Mouse (Mus musculus) lung, embryonic 15.5 days (tissue): ENCODE results near the gene Apom. TPM values are rescaled to one million over a fixed set of nuclear protein-coding genes. Genes with fewer than 3 reads are reported as not detected.
"Not testable (repeated sequence)": the region's sequence is repeated elsewhere in the genome, so short reads cannot be mapped to it uniquely, and the experiment has no call there.

Experiments used
- ATAC-seq: fragments of 200-750 bp; cut with Nextera tagmentation; 2 replicates; pipeline ENCODE4 v1.8.0; 2017; ENCODE audit warnings: moderate number of reproducible peaks, borderline replicate concordance; ENCODE audit not compliant: low FRiP score, low TSS enrichment; ENCODE audit errors: extremely low read depth
- H3K27ac ChIP-seq: fragments of 300-500 bp; sonication (generic); 2 replicates; pipeline ENCODE4 v1.5.1; 2015; ENCODE audit warnings: moderate library complexity, mild to moderate bottlenecking, inconsistent platforms
- H3K27me3 ChIP-seq: fragments of 300-500 bp; sonication (generic); 2 replicates; pipeline ENCODE4 v1.6.1; 2015; ENCODE audit warnings: inconsistent platforms
- H3K36me3 ChIP-seq: fragments of 300-500 bp; sonication (generic); 2 replicates; pipeline ENCODE4 v1.6.1; 2015; ENCODE audit warnings: inconsistent platforms
- H3K4me1 ChIP-seq: fragments of 300-500 bp; sonication (generic); 2 replicates; pipeline ENCODE4 v1.6.1; 2015; ENCODE audit warnings: inconsistent platforms
- H3K4me2 ChIP-seq: fragments of 300-500 bp; sonication (generic); 2 replicates; pipeline ENCODE4 v1.6.1; 2015; ENCODE audit warnings: inconsistent platforms, mild to moderate bottlenecking, moderate library complexity
- H3K4me3 ChIP-seq: fragments of 300-500 bp; sonication (generic); 2 replicates; pipeline ENCODE4 v1.5.1; 2015; ENCODE audit warnings: mild to moderate bottlenecking, inconsistent platforms
- H3K9ac ChIP-seq: fragments of 300-500 bp; sonication (generic); 2 replicates; pipeline ENCODE4 v1.6.1; 2015; ENCODE audit warnings: inconsistent platforms
- H3K9me3 ChIP-seq: fragments of 300-500 bp; sonication (generic); 2 replicates; pipeline ENCODE4 v1.6.1; 2016; ENCODE audit warnings: inconsistent platforms
- WGBS: fragments of 180-500 bp; shearing (Covaris S2); methylation state at CpG from one replicate; pipeline ENCODE4 v1.1.7; 2015; 5-methylcytosine and 5-hydroxymethylcytosine counted together
- polyA plus RNA-seq: library from polyadenylated mRNA; unstranded; fragments of >200 nt; fragmentation: Nextera tagmentation; extraction: Ambion mirVana; gene quantifications from 2 replicates; pipeline ENCODE4 v1.2.1, GENCODE M21; 2015

The Apom gene
- polyA plus RNA-seq, 1 experiment from 2014 or later = 1.0 TPM

DNA sequence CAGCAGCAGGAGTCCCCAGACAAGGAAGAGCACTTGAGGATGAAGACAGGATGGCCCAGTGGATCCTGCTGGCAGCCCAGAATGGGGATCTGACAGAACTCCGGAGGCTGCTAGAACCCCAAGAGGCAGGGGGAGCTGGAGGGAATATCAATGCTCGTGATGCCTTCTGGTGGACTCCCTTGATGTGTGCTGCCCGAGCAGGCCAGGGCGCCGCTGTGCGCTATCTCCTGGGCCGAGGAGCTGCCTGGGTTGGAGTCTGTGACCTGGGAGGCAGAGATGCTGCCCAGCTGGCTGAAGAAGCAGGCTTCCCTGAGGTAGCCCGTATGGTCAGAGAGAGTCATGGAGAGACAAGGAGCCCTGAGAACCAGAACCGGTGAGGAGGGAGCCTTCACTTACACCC, 8.6 kb downstream of the Apom start:
- WGBS = 87% methylated on average over 9 of the region's 9 CpGs
- H3K27me3 ChIP-seq, H3K4me2 ChIP-seq, H3K27ac ChIP-seq, ATAC-seq, H3K9ac ChIP-seq, H3K4me3 ChIP-seq, H3K9me3 ChIP-seq: not testable (repeated sequence)
- H3K4me1 ChIP-seq = peaks cover 48% of the 10 kb centered on the region
- H3K36me3 ChIP-seq = peaks cover 26% of the 10 kb centered on the region

DNA sequence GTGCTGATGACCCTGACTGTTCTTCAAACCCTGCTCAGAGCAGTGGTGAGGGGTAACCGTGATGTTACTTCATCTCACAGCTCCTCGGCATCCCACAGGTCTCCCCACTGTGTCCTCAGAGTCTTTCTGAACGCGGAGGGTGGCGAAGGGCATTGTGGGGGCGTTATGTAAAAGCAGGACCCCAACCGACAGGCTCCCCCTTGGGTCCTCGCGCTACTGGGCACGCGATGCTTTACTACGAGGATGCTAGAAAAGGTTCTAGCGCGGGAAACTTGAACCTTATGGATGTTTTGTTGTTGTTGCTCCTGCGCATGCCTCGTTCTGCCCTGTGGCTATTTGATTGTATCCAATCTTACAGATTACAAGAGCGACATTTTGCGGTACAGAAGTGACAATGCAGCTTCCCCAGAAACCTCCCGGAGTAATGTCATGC, 10.0 kb downstream of the Apom start, which contains the start of gene Csnk2b:
Gene Csnk2b (minus strand): TSS at position 183 of the 433 bp plus-strand sequence.
- H3K4me3 ChIP-seq = peak within 1 kb of the TSS; percentile 81
- peaks cover 37% of the 10 kb centered on the region for H3K4me1 ChIP-seq
- no peaks in the 10 kb centered on the region for H3K9me3 ChIP-seq
- WGBS = under 1% methylated on average over 19 of the region's 19 CpGs
- no peak; the same call in 1 of the 2 replicates for ATAC-seq
- H3K36me3 ChIP-seq = peaks cover 37% of the 10 kb centered on the region
- H3K4me2 ChIP-seq = peak within 1 kb of the TSS; percentile 95
- peak within 1 kb of the TSS; percentile 91 for H3K9ac ChIP-seq
- H3K27ac ChIP-seq = peak within 1 kb of the TSS; percentile 86
- H3K27me3 ChIP-seq = no peaks in the 10 kb centered on the region

DNA sequence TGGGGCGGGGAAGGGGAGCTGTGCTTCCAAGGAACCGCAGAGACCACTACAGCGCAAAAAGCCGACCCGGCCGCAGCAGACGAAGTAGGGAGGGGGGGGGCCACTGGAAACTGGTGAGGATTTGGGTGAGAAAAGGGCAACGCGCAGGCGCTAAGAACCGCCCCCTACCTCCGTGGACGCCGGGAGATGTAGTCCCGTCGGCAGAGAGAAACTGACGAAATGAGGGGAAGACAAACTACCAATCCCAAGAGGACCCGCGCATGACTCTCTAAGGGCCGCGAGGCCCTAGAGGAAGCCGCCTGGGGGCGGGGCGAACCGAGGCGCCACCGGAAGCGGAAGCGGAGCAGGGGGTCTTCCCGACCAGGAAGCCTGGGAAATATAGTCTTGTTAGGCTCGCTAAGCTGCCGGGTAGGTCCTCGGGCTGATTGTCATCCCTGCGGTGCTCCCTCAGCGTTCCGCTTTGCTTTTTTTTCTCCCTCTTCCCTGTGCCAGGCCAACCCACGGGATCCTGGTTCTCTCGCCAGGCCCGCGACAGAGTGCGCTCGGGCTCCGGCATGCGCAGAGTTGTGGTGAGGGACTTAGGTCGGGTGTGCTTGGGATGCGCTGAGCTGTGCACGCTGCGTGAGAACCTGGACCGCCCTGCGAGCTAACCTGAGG, 10.6 kb downstream of the Apom start, which contains the start of gene Gpank1:
Gene Gpank1 (plus strand): TSS at position 313 of the 657 bp plus-strand sequence.
- peak within 1 kb of the TSS; percentile 81 for H3K4me3 ChIP-seq
- H3K4me2 ChIP-seq = peak within 1 kb of the TSS; percentile 95
- peak within 1 kb of the TSS; percentile 91 for H3K9ac ChIP-seq
- peaks cover 33% of the 10 kb centered on the region for H3K4me1 ChIP-seq
- ATAC-seq = peak; percentile 97
- no peaks in the 10 kb centered on the region for H3K27me3 ChIP-seq
- H3K27ac ChIP-seq = peak within 1 kb of the TSS; percentile 86
- no peaks in the 10 kb centered on the region for H3K9me3 ChIP-seq
- under 1% methylated on average over 48 of the region's 50 CpGs for WGBS
- peaks cover 41% of the 10 kb centered on the region for H3K36me3 ChIP-seq

DNA sequence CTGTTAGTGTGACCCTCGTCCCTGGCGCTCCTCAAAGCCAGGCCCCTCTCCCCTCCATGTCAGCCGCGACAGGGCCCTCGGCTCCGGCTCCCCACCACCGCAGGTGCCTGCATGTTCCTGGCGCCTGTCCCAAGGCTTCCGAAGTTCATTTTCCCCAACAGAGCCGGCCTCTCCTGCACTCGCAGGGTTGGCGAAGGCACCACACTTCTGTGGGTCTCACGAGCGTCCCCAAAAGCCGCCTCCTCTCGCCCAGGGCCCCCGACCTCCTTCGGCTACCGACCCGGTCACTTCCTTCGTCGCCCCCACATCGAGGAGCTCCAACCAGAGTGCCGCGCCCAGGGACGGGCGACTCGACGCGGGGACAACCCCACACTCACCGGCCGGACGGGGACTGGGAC, 11.1 kb downstream of the Apom start:
- H3K4me1 ChIP-seq = peaks cover 30% of the 10 kb centered on the region
- H3K9ac ChIP-seq = peak overlapping the region; percentile 91
- peak overlapping the region; percentile 60 for H3K27ac ChIP-seq
- H3K36me3 ChIP-seq = peaks cover 46% of the 10 kb centered on the region
- H3K4me3 ChIP-seq = peak overlapping the region; percentile 81
- no peaks in the 10 kb centered on the region for H3K9me3 ChIP-seq
- under 1% methylated on average over 33 of the region's 33 CpGs for WGBS
- peak overlapping the region; percentile 95 for H3K4me2 ChIP-seq
- no peaks in the 10 kb centered on the region for H3K27me3 ChIP-seq
- ATAC-seq = no peak

DNA sequence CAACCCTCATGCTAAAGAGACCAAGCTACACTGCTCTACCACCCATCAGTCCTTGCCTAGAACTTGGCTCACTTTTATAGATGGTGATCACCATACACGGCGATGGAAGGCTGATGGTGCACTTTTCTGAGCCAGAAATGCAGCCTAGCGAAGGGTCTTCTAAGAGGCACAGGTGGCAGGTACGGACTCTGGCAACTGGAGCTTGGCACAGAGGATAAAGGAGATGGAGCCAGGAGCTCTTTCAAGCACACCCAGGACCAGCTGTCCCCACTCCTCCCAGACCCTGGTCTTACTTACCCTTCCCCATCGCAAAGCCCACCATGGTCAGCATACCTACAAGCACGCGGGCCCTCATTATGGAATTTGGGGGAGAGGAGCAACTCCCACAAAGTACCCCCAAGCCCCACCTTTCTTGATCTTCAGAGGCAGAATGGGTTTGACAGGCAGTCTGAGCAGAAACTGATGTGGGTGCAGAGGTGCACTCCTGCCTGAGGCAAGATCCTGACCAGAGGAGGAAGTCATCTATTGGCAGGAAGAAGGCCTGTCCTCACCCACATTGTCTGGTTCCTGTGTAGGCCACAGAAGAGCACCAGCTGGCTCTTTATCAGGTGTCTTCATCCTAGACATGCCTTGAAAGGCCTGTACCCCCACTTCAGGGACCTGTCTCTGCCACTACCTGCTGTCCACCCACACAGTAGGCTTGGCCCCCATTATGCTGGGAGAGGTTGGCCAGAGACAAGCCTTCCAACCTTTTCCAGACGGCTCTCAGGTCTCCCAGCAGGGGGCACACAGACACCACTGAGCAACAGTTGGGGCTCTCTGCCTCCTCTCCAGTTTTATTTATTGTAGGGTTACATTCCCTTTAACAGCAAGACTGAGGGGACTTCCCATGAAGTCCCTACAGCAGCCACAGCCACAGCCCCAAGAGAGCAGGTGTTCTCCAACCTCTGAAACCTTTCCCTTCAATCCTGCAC, 16.5 kb downstream of the Apom start, which contains the start of gene Ly6g5b:
Gene Ly6g5b (minus strand): TSS at position 383 of the 974 bp plus-strand sequence.
- Histone ChIP-seq H3K36me3 (peaks cover 54% of the 10 kb centered on the region), H3K4me1 (peaks cover 8% of the 10 kb centered on the region), H3K4me3 (no peak within 1 kb of the TSS), H3K27ac (no peak within 1 kb of the TSS), H3K9me3 (no peaks in the 10 kb centered on the region), H3K27me3 (no peaks in the 10 kb centered on the region), H3K9ac (no peak within 1 kb of the TSS), H3K4me2 (no peak within 1 kb of the TSS)
- 84% methylated on average over 8 of the region's 8 CpGs for WGBS
- ATAC-seq = no peak

DNA sequence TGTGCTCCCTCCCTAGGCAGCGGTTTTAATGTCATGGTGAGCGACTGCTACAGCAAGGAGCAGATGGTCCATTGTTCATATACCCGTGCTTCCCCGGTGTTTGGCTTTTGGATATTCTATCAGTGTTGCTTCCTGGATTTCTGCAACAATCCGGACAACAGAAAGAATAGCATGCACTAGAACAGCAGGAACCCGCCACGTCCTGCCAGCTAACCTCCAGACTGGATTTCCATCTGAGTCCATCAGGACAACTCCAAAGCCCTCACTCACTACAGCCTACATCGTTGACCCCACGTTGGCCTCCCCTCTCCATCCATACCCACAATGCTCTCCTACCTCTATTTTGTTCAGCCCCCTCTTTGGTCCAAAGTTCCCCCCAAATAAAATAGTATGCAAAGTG, 20.1 kb downstream of the Apom start:
- WGBS = 62% methylated on average over 9 of the region's 9 CpGs
- H3K36me3 ChIP-seq = peaks cover 27% of the 10 kb centered on the region
- ATAC-seq = no peak
- no peak overlapping the region for H3K4me2 ChIP-seq
- H3K9me3 ChIP-seq = no peaks in the 10 kb centered on the region
- no peaks in the 10 kb centered on the region for H3K27me3 ChIP-seq
- H3K4me3 ChIP-seq = no peak overlapping the region
- H3K9ac ChIP-seq = no peak overlapping the region
- H3K27ac ChIP-seq = no peak overlapping the region
- H3K4me1 ChIP-seq = no peaks in the 10 kb centered on the region

DNA sequence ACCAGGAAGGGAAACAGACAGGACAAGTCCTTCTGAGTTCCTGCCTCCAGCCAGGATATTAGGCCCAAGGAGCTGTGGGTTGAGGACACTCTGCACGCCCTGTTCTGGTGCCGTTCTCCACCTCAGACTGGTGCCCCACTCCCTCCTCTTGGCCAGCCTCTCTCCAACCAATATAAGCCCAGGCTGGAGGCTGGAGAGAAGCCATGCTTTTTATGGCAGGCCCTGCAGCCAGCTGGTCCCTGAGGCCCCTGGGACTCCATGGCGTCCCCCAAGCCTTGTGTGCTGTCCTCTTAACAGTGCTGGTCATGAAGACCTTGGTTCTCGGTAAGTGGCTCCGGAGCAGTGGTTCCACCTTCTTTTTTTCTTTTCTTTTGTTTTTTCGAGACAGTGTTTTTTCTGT, 23.8 kb downstream of the Apom start, which contains the start of gene Ly6g5c:
Gene Ly6g5c (plus strand): TSS at position 183 of the 400 bp plus-strand sequence.
- no peaks in the 10 kb centered on the region for H3K27me3 ChIP-seq
- H3K4me1 ChIP-seq = no peaks in the 10 kb centered on the region
- no peak within 1 kb of the TSS for H3K4me2 ChIP-seq
- H3K27ac ChIP-seq = no peak within 1 kb of the TSS
- H3K4me3 ChIP-seq = no peak within 1 kb of the TSS
- H3K9me3 ChIP-seq = no peaks in the 10 kb centered on the region
- 88% methylated on average over 6 of the region's 6 CpGs for WGBS
- H3K36me3 ChIP-seq = peaks cover 7% of the 10 kb centered on the region
- no peak within 1 kb of the TSS for H3K9ac ChIP-seq
- no peak for ATAC-seq

DNA sequence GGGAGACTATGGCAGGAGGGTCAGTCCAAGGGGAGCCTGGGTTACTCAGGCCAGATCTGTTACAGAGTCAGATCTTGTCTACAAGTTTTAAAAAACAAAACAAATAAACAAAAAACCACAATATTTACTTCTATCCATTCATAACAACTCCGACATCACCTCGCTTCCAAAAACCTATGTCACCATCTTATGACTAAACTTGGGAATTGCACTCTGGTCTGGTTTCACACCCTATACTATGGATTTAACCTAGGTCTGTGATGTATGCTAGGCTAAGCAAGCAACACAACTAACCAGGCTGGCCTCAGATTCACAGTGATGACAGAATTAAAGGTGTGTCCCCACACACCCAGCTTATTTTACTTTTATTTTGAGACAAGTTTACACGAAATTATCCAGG, 25.3 kb downstream of the Apom start:
- no peak overlapping the region for H3K4me3 ChIP-seq
- H3K4me1 ChIP-seq = no peaks in the 10 kb centered on the region
- no peak overlapping the region for H3K4me2 ChIP-seq
- no peaks in the 10 kb centered on the region for H3K27me3 ChIP-seq
- ATAC-seq = no peak
- WGBS = 51% methylated on average over 3 of the region's 3 CpGs
- no peak overlapping the region for H3K9ac ChIP-seq
- peaks cover 22% of the 10 kb centered on the region for H3K36me3 ChIP-seq
- no peaks in the 10 kb centered on the region for H3K9me3 ChIP-seq
- H3K27ac ChIP-seq = no peak overlapping the region

DNA sequence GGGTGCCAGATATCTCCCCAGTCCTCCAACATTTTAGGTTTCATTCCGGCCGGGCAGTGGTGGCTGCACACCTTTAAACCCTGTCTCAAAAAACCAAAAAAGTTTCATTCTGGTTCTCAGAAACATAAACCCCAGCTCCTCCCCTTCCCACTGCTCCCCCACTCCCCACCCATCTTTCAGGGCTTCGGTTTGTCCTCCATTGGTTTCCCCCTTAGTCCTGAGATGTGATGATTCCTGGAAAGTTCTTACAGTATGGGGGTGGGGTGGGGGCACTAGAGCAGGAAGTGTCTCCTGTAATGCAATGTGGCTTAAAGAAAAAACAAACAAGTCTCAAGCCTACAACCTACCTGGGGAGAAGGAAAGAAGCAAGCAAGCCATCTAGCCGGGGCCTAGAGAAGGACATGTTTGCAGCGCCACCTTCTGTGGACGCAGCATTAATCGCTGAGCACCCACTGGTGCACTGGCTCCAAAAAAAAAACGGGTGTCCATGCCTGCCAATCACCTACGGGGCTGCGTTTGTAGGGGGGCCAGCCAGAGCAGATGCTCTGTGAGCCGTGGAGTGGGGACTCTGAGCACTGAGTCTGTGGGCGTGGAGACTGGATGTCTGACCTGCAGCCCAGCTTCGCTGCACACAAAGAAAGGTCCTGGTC, 26.0 kb downstream of the Apom start:
- Histone ChIP-seq H3K27me3 (no peaks in the 10 kb centered on the region), H3K9me3 (no peaks in the 10 kb centered on the region), H3K36me3 (peaks cover 29% of the 10 kb centered on the region), H3K4me3 (no peak overlapping the region), H3K4me2 (no peak overlapping the region), H3K4me1 (no peaks in the 10 kb centered on the region), H3K9ac (no peak overlapping the region), H3K27ac (no peak overlapping the region)
- ATAC-seq = no peak
- 25% methylated on average over 13 of the region's 13 CpGs for WGBS

DNA sequence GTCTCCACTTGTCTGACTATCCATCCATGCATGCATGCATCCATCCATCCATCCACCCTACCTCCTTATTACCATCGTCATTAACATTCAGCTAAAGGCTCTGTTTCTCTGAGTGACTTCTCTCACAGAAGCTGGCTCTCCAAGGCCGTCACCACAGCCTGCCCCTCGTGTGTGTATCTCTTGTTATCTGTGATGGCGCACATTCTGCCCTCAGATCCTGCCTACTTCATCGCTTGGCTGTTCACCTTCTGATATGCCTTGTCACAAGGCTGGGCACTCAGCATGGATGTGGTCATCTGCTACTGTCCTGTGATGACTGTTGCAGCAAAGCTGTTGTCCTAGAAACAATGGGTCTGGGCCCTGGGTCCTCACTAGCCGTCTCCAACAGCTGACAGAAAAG, 27.1 kb downstream of the Apom start:
- no peak overlapping the region for H3K4me3 ChIP-seq
- WGBS = 57% methylated on average over 6 of the region's 6 CpGs
- no peak for ATAC-seq
- no peak overlapping the region for H3K4me2 ChIP-seq
- H3K27ac ChIP-seq = no peak overlapping the region
- H3K27me3 ChIP-seq = no peaks in the 10 kb centered on the region
- no peaks in the 10 kb centered on the region for H3K4me1 ChIP-seq
- H3K9me3 ChIP-seq = no peaks in the 10 kb centered on the region
- peaks cover 33% of the 10 kb centered on the region for H3K36me3 ChIP-seq
- no peak overlapping the region for H3K9ac ChIP-seq

DNA sequence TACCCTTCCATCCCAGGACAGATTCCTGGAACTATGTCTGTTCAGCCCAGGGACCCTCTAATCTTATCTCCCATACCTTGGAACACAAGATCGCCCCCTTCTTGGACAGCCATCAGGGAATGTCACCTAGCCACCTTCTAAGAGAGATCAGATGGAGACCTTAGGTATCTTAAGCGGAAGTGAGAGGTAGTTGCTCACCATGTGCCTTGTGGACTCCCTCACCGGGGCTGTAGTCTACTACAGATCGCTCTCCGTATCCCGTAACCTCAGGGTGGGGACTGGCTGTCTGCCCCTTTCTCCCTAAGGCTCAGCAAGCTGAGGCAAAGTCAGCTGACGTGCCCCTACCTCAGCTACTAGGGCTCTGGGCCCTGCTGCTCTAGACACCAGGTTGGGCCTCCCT, 27.8 kb downstream of the Apom start:
- no peak overlapping the region for H3K27ac ChIP-seq
- H3K9ac ChIP-seq = no peak overlapping the region
- H3K4me3 ChIP-seq = no peak overlapping the region
- no peaks in the 10 kb centered on the region for H3K27me3 ChIP-seq
- ATAC-seq = no peak
- no peaks in the 10 kb centered on the region for H3K9me3 ChIP-seq
- H3K4me1 ChIP-seq = no peaks in the 10 kb centered on the region
- peaks cover 34% of the 10 kb centered on the region for H3K36me3 ChIP-seq
- WGBS = 91% methylated on average over 7 of the region's 7 CpGs
- H3K4me2 ChIP-seq = no peak overlapping the region
